Mouse (Mus musculus) midbrain, embryonic 10.5 days (tissue): Measurements from ENCODE around the gene Msh4. TPM values are rescaled to one million over a fixed set of nuclear protein-coding genes. Genes with fewer than 3 reads are reported as not detected.

Experiments used
- DNase-seq: peaks from one replicate; pipeline ENCODE4 v3.0.0-alpha.2; 2017; ENCODE audit warnings: low spot score
- H3K27ac ChIP-seq: fragments of 300-500 bp; sonication (generic); replicated peaks from 2 replicates; pipeline ENCODE4 v1.5.1; 2016; ENCODE audit warnings: mild to moderate bottlenecking
- H3K27me3 ChIP-seq: fragments of 300-500 bp; sonication (generic); 2 replicates; pipeline ENCODE4 v1.6.1; 2016; ENCODE audit warnings: low read depth, mild to moderate bottlenecking; ENCODE audit not compliant: poor library complexity, severe bottlenecking
- H3K36me3 ChIP-seq: fragments of 300-500 bp; sonication (generic); 2 replicates; pipeline ENCODE4 v1.6.1; 2016; ENCODE audit warnings: mild to moderate bottlenecking, moderate library complexity
- H3K4me1 ChIP-seq: fragments of 300-500 bp; sonication (generic); 2 replicates; pipeline ENCODE4 v1.6.1; 2016
- H3K4me3 ChIP-seq: fragments of 300-500 bp; sonication (generic); 2 replicates; pipeline ENCODE4 v1.5.1; 2016; ENCODE audit warnings: mild to moderate bottlenecking, moderate library complexity
- H3K9me3 ChIP-seq: fragments of 300-500 bp; sonication (generic); replicated peaks from 2 replicates; pipeline ENCODE4 v1.6.1; 2016; ENCODE audit warnings: mild to moderate bottlenecking
- WGBS: fragments of 180-500 bp; shearing (Covaris S2); methylation state at CpG from one replicate; pipeline ENCODE4 v1.1.7; 2016; 5-methylcytosine and 5-hydroxymethylcytosine counted together
- polyA plus RNA-seq: library from polyadenylated mRNA; unstranded; fragments of >200 nt; fragmentation: Nextera tagmentation; extraction: Ambion mirVana; gene quantifications from 2 replicates; pipeline ENCODE4 v1.2.1, GENCODE M21; 2016

Msh4 gene
- polyA plus RNA-seq, 1 experiment from 2014 or later = 0.07 TPM

GRCm38 (mm10) chr3:153858350-153859001, 47.5 kb downstream of the Msh4 start:
- H3K27me3 ChIP-seq = no peaks in the 10 kb centered on the region
- H3K9me3 ChIP-seq = no peaks in the 10 kb centered on the region
- no peak for DNase-seq
- no peak overlapping the region for H3K4me3 ChIP-seq
- H3K36me3 ChIP-seq = no peaks in the 10 kb centered on the region
- 80% methylated on average over 10 of the region's 10 CpGs for WGBS
- H3K4me1 ChIP-seq = no peaks in the 10 kb centered on the region
- no peak overlapping the region for H3K27ac ChIP-seq

GRCm38 (mm10) chr3:153852266-153852665, 53.7 kb downstream of the Msh4 start:
- Histone ChIP-seq H3K4me1 (peaks cover 8% of the 10 kb centered on the region; the same call in 1 of the 2 replicates), H3K27ac (no peak overlapping the region), H3K4me3 (no peak overlapping the region), H3K27me3 (no peaks in the 10 kb centered on the region), H3K36me3 (no peaks in the 10 kb centered on the region), H3K9me3 (no peaks in the 10 kb centered on the region)
- WGBS = 87% methylated on average over 8 of the region's 8 CpGs
- no peak for DNase-seq

DNA sequence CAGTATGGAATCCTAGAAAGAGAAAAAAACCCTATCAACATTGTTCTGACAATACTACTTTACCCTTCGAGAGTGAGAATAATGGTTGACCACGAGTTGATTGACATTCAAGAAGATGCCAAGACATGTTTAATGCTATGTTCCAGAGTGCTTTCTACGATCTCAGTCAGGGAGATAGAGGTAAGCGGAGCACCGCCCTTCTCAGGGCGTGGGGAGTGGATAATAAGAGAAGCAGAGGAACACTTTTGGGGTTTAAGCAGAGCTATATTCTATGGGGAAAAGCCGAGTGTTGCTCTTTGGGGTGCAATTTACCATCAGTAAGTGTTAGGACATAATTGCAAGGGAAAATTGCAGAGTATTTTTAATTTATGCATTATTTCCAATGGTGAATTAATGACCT, 55.2 kb downstream of the Msh4 start:
- Histone ChIP-seq H3K4me1 (peaks cover 8% of the 10 kb centered on the region; the same call in 1 of the 2 replicates), H3K36me3 (no peaks in the 10 kb centered on the region), H3K9me3 (no peaks in the 10 kb centered on the region), H3K4me3 (no peak overlapping the region), H3K27ac (no peak overlapping the region), H3K27me3 (no peaks in the 10 kb centered on the region)
- no peak for DNase-seq
- WGBS = 93% methylated on average over 7 of the region's 7 CpGs

- Histone ChIP-seq H3K36me3 (no peaks in the 10 kb centered on the region), H3K4me1 (peaks cover 8% of the 10 kb centered on the region; the same call in 1 of the 2 replicates), H3K4me3 (no peak overlapping the region), H3K9me3 (no peaks in the 10 kb centered on the region), H3K27ac (no peak overlapping the region; the same call in 1 of the 2 replicates), H3K27me3 (no peaks in the 10 kb centered on the region)
- no peak for DNase-seq
- whole genome bisulfite sequencing = 14% methylated on average over 5 of the region's 5 CpGs
Observed at GRCm38 (mm10) chr3:153849368-153850015, 56.4 kb downstream of the Msh4 start.

DNA sequence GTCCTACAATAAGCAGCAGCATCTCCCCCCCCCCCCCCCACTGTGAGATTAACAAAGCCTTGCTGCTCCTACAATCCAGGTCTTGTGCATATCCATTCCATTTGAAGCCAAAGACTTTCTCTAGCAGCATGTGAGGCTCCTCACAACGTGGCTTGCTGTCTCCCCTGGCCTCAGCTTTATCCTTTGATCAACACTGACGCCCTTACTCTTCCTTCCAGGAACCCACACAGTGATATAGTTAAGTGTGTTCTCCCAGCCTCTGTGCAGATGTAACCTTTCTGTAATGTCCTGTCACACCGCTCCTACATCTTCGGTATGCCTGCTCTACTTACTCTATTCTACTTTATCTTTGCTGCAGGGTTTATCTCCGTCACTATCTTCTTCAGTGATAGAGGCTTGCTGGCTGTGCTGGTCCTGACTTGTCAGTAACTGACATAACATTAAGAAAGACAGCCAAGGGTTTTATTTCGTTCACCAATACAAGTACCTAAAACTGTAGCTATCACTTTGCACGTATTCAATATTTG, 58.7 kb downstream of the Msh4 start:
- WGBS = 87% methylated on average over 7 of the region's 7 CpGs
- Histone ChIP-seq H3K4me3 (no peak overlapping the region), H3K27me3 (no peaks in the 10 kb centered on the region), H3K36me3 (no peaks in the 10 kb centered on the region), H3K9me3 (no peaks in the 10 kb centered on the region), H3K4me1 (peaks cover 8% of the 10 kb centered on the region; the same call in 1 of the 2 replicates), H3K27ac (no peak overlapping the region)
- no peak for DNase-seq

DNA sequence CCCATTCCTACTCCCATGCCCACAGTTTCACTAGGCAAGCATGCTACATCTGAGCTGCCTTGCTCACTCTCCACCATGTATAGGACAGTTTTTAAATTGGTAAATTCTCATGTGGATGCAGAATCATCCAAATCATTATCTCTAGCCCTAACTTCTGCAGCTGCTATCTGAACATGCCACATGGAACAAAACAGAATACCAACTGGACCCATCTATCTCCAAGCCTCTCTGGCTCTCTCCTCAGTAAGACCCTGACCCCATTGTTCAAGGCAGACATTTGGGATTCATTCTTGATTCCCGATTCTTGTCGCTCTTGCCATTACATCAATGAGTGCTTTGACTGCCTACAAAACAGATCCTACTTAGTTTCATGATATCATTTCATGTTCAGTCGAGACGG, 59.8 kb downstream of the Msh4 start:
- H3K27ac ChIP-seq = no peak overlapping the region
- WGBS = 91% methylated on average over 4 of the region's 4 CpGs
- no peaks in the 10 kb centered on the region for H3K36me3 ChIP-seq

GRCm38 (mm10) chr3:153845500-153845899, 60.4 kb downstream of the Msh4 start:
- Histone ChIP-seq H3K4me1 (peaks cover 8% of the 10 kb centered on the region; the same call in 1 of the 2 replicates), H3K27me3 (no peaks in the 10 kb centered on the region), H3K27ac (no peak overlapping the region), H3K36me3 (no peaks in the 10 kb centered on the region), H3K4me3 (no peak overlapping the region), H3K9me3 (no peaks in the 10 kb centered on the region)
- 86% methylated on average over 2 of the region's 2 CpGs for WGBS
- no peak for DNase-seq

More for the DNA sequence above, 59.8 kb downstream of the Msh4 start:
- DNase-seq = no peak
- H3K9me3 ChIP-seq = no peaks in the 10 kb centered on the region
- H3K27me3 ChIP-seq = no peaks in the 10 kb centered on the region
- H3K4me3 ChIP-seq = no peak overlapping the region
- peaks cover 8% of the 10 kb centered on the region; the same call in 1 of the 2 replicates for H3K4me1 ChIP-seq

- H3K4me3 ChIP-seq = no peak overlapping the region
- no peaks in the 10 kb centered on the region for H3K9me3 ChIP-seq
- peaks cover 5% of the 10 kb centered on the region; the same call in 1 of the 2 replicates for H3K4me1 ChIP-seq
- DNase-seq = no peak
- H3K27me3 ChIP-seq = no peaks in the 10 kb centered on the region
- 95% methylated on average over 9 of the region's 9 CpGs for whole genome bisulfite sequencing
- H3K27ac ChIP-seq = no peak overlapping the region
- H3K36me3 ChIP-seq = no peaks in the 10 kb centered on the region
Observed at GRCm38 (mm10) chr3:153844757-153845156, 61.2 kb downstream of the Msh4 start.

- WGBS = 89% methylated on average over 10 of the region's 10 CpGs
- no peak within 1 kb of the TSS for H3K4me3 ChIP-seq
- H3K27ac ChIP-seq = no peak within 1 kb of the TSS
- H3K4me1 ChIP-seq = no peaks in the 10 kb centered on the region
- no peaks in the 10 kb centered on the region for H3K9me3 ChIP-seq
- no peak for DNase-seq
- no peaks in the 10 kb centered on the region for H3K27me3 ChIP-seq
- H3K36me3 ChIP-seq = no peaks in the 10 kb centered on the region
Observed at GRCm38 (mm10) chr3:153844030-153844429, 61.9 kb downstream of the Msh4 start, which contains the start of gene Asb17. Gene Asb17, plus strand, starts transcription at chr3:153844209.

DNA sequence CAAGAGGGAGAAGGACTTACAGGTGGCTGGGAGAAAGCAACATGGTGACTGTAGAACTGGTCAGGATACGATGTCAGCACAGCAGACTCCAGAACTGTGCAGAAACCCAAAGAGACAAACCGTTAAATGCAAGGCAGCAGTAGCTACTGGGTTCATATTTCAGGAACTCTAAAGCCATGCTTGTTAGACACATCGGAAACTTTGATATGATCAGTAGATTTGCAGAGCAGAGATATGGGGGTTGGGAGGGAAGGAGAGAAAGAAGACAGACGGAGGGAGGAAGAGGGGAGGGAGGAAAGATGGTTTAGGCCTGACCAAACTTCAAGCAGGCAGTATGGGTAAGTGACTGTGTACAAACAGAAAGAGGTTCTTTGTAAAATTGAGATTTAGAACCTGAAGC, 68.3 kb downstream of the Msh4 start:
- DNase-seq = no peak
- Histone ChIP-seq H3K27ac (no peak overlapping the region), H3K4me1 (no peaks in the 10 kb centered on the region), H3K9me3 (no peaks in the 10 kb centered on the region), H3K36me3 (no peaks in the 10 kb centered on the region), H3K4me3 (no peak overlapping the region), H3K27me3 (no peaks in the 10 kb centered on the region)
- WGBS = 83% methylated on average over 4 of the region's 4 CpGs

DNA sequence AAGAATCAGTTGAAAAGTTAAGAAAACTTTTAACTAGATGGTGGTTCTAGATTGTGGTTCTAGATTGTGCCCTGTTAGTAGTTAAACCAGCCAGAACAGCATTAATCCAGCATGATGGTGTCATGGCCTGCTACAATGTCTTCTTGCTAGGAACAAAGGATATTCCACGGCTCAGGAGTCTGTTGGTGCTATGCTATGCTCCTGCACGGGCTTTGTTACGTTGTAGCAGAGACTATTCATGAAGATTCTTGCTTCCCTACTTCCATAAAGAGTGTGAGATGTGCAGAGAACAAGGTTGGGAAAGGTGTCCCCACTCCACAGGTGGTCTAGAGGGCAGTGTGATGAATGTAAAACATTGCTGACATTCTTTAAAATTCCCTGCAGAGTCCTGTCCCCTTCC, 69.6 kb downstream of the Msh4 start:
- Histone ChIP-seq H3K9me3 (no peaks in the 10 kb centered on the region), H3K4me3 (no peak overlapping the region), H3K27me3 (no peaks in the 10 kb centered on the region), H3K27ac (no peak overlapping the region), H3K36me3 (no peaks in the 10 kb centered on the region), H3K4me1 (no peaks in the 10 kb centered on the region)
- no peak for DNase-seq
- WGBS = 83% methylated on average over 3 of the region's 3 CpGs

DNA sequence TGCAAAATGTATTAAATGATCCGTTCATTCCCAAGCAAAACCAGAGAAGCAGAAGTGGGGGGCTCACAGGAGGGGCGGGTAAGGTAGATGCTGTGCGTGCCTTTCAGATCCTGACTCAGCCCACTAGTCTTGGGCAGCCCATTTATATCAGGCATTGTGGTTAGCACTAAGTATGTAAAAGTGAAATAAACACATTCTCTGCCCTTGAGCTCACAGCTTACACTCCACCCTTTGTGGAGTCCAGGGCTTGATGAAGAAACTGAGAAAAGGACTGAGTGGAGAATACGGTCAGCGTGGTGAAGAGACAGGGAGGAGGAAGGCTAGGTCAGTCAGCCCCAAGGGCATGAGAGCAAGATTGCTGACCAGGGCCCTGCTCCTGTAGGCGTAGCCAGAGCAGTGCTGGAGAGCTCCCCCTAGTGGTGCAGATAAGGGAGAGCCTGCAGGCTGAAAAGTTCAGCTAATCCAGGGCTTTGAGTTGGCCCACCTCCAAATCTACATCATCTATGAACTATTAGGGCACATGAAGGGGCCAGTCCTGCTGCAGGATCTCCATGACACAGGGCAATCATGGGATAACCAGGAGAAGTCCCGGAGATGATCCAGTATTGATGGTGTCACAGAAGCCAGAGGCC, 70.4 kb downstream of the Msh4 start:
- Histone ChIP-seq H3K36me3 (no peaks in the 10 kb centered on the region), H3K4me1 (no peaks in the 10 kb centered on the region), H3K4me3 (no peak overlapping the region), H3K9me3 (no peaks in the 10 kb centered on the region), H3K27me3 (no peaks in the 10 kb centered on the region), H3K27ac (no peak overlapping the region)
- peak; percentile 67 for DNase-seq
- 60% methylated on average over 7 of the region's 7 CpGs for WGBS

DNA sequence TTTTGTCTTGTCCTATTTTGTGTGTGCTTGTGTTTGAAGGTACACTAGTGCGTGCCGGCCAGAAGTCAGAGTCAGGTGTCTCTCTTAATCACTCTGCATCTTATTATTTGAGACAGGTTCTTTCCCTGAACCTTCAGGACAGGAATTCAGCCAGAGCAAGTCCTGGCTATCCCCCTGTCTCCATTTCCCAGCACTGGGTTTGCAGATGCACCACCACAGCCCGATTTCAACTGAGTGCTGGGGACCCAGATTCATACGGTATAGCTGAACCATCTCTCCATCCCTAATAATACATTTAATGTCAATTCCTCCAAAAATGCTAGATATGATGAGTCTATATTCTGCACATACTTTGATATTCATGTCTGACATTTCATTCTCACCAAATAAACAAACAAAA, 71.9 kb downstream of the Msh4 start:
- Histone ChIP-seq H3K9me3 (no peaks in the 10 kb centered on the region), H3K36me3 (no peaks in the 10 kb centered on the region), H3K27ac (no peak overlapping the region), H3K4me3 (no peak overlapping the region), H3K27me3 (no peaks in the 10 kb centered on the region), H3K4me1 (no peaks in the 10 kb centered on the region)
- no peak for DNase-seq
- WGBS = 91% methylated on average over 4 of the region's 4 CpGs
